Mouse (Mus musculus) CH12.LX (cell line): ENCODE data around the gene Rab4a.

Experiments
- CHD2 ChIP-seq: IDR thresholded peaks from 2 replicates; pipeline ENCODE4 v1.6.1; 2011; ENCODE audit warnings: low read length, improper control_type of control experiment
- CTCF ChIP-seq, 2 experiments: IDR thresholded peaks in 1 of 2; conservative IDR thresholded peaks in 1 of 2; 2 replicates each; pipeline ENCODE4 v1.5.1; 2011 to 2012; ENCODE audit warnings: low read depth in 2 of 2, low read length in 2 of 2, improper control_type of control experiment in 1 of 2, inconsistent platforms in 1 of 2, mild to moderate bottlenecking in 1 of 2, moderate library complexity in 1 of 2
- EP300 ChIP-seq: IDR thresholded peaks from 2 replicates; pipeline ENCODE4 v1.6.1; 2011; ENCODE audit warnings: low read length, improper control_type of control experiment
- ETS1 ChIP-seq: conservative IDR thresholded peaks from 2 replicates; pipeline ENCODE4 v1.6.1; 2012; ENCODE audit warnings: low read depth, mild to moderate bottlenecking, inconsistent platforms, low read length, improper control_type of control experiment, moderate library complexity
- MAX ChIP-seq: IDR thresholded peaks from 2 replicates; pipeline ENCODE4 v1.6.1; 2011; ENCODE audit warnings: low read length, improper control_type of control experiment
- MAZ ChIP-seq: IDR thresholded peaks from 2 replicates; pipeline ENCODE4 v1.6.1; 2012; ENCODE audit warnings: low read depth, mild to moderate bottlenecking, inconsistent platforms, low read length, improper control_type of control experiment, moderate library complexity
- MYC ChIP-seq: IDR thresholded peaks from 2 replicates; pipeline ENCODE4 v1.6.1; 2011; ENCODE audit warnings: low read depth, mild to moderate bottlenecking, improper control_type of control experiment, low read length
- POLR2A ChIP-seq: IDR thresholded peaks from 2 replicates; pipeline ENCODE4 v1.6.1; 2011; ENCODE audit warnings: low read depth, mild to moderate bottlenecking, improper control_type of control experiment, low read length
- RAD21 ChIP-seq: IDR thresholded peaks from 2 replicates; pipeline ENCODE4 v1.6.1; 2011; ENCODE audit warnings: low read depth, mild to moderate bottlenecking, low read length, improper control_type of control experiment, moderate library complexity
- TCF12 ChIP-seq: IDR thresholded peaks from 2 replicates; pipeline ENCODE4 v1.6.1; 2014; ENCODE audit warnings: low read depth, mild to moderate bottlenecking, inconsistent platforms, low read length, improper control_type of control experiment
- UBTF ChIP-seq: IDR thresholded peaks from 2 replicates; pipeline ENCODE4 v1.6.1; 2012; ENCODE audit warnings: low read depth, mild to moderate bottlenecking, inconsistent platforms, low read length, improper control_type of control experiment, moderate library complexity
- ZNF384 ChIP-seq: IDR thresholded peaks from 2 replicates; pipeline ENCODE4 v1.6.1; 2012; ENCODE audit warnings: low read depth, low read length, improper control_type of control experiment, inconsistent platforms

DNA sequence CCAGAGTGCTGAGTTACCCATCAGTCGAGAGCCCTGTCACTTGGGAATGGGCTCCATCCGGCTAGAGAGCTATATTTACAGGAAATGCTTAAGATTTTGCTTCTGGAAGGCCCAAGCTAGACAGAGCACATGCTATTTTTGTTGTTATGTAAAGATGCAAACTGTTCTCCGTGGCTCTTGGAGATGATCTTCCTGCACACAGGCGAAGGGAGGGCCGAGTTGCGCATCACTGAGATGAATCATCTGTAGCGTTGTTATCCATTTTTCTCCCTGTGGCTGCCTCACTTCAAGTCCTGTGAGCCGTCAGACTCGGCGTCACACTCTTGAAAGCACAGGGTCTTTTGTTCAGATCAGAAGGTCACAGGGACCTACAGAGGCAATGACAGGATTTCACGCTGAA is 68.5 kb downstream of the Rab4a start:
- TF ChIP-seq CTCF (conservative IDR thresholded peaks at IDR 0.05 in 1 of 2, IDR thresholded peaks at IDR 0.05 in 1 of 2; ENCODE audit: low read depth in 2 of 2, low read length in 2 of 2) (no peak), RAD21 (no peak), ETS1 (no peak), UBTF (no peak), POLR2A (no peak), MAX (no peak), MYC (no peak), CHD2 (no peak), TCF12 (no peak), EP300 (no peak), MAZ (no peak), ZNF384 (no peak)
